Mouse (Mus musculus) bone marrow, adult 2 months (tissue): ENCODE results near the gene Smyd3. TPM values are rescaled to one million over a fixed set of nuclear protein-coding genes. Genes with fewer than 3 reads are reported as not detected.
A peak's percentile ranks its signal among the peaks of the same experiment; 100 is the strongest.
"Not testable (repeated sequence)": the region's sequence is repeated elsewhere in the genome, so short reads cannot be mapped to it uniquely, and the experiment has no call there.

Experiments used
- H3K27ac ChIP-seq: fragments of 200-500 bp; 2 replicates; pipeline ENCODE4 v1.5.1; 2012; ENCODE audit warnings: low read depth, mild to moderate bottlenecking, control low read depth, inconsistent platforms, low read length; ENCODE audit not compliant: control insufficient read depth, poor library complexity, insufficient read depth
- H3K4me1 ChIP-seq: fragments of 200-500 bp; 2 replicates; pipeline ENCODE4 v1.6.1; 2011; ENCODE audit warnings: low read length; ENCODE audit not compliant: control insufficient read depth, insufficient read depth
- H3K4me3 ChIP-seq: fragments of 200-500 bp; replicated peaks from 2 replicates; pipeline ENCODE3; 2011; ENCODE audit warnings: mild to moderate bottlenecking, low read depth, low read length, control low read depth; ENCODE audit not compliant: control insufficient read depth
- CTCF ChIP-seq: fragments of 200-500 bp; IDR thresholded peaks from 2 replicates; pipeline ENCODE4 v1.5.1; 2011; ENCODE audit warnings: low read length, control low read depth; ENCODE audit not compliant: control insufficient read depth, insufficient read depth
- POLR2A ChIP-seq: fragments of 200-500 bp; IDR thresholded peaks from 2 replicates; pipeline ENCODE4 v1.6.1; 2011; ENCODE audit warnings: low read depth, mild to moderate bottlenecking, control low read depth, low read length, borderline replicate concordance; ENCODE audit not compliant: control insufficient read depth
- WGBS: fragments of 180-500 bp; shearing (Covaris S2); methylation state at CpG from one replicate; pipeline ENCODE4 v1.1.7; 2018; 5-methylcytosine and 5-hydroxymethylcytosine counted together
- polyA plus RNA-seq: library from polyadenylated mRNA; stranded (reverse); fragments of >200 nt; gene quantifications from 2 replicates; pipeline ENCODE4 v1.2.4, GENCODE M21; 2011; ENCODE audit warnings: low replicate concordance; ENCODE audit not compliant: missing spikeins, insufficient read depth, insufficient read length

The Smyd3 gene
- polyA plus RNA-seq, 1 experiment, result 20.8 TPM

GRCm38 (mm10) chr1:179546551-179546917 lies 28.7 kb upstream of the Smyd3 start:
- H3K27ac ChIP-seq, result peak overlapping the region; percentile 86
- peaks cover 7% of the 10 kb centered on the region for H3K4me1 ChIP-seq
- TF ChIP-seq CTCF (no peak), POLR2A (no peak)
- WGBS, result under 1% methylated on average over 44 of the region's 44 CpGs
- peak overlapping the region; percentile 89 for H3K4me3 ChIP-seq

DNA sequence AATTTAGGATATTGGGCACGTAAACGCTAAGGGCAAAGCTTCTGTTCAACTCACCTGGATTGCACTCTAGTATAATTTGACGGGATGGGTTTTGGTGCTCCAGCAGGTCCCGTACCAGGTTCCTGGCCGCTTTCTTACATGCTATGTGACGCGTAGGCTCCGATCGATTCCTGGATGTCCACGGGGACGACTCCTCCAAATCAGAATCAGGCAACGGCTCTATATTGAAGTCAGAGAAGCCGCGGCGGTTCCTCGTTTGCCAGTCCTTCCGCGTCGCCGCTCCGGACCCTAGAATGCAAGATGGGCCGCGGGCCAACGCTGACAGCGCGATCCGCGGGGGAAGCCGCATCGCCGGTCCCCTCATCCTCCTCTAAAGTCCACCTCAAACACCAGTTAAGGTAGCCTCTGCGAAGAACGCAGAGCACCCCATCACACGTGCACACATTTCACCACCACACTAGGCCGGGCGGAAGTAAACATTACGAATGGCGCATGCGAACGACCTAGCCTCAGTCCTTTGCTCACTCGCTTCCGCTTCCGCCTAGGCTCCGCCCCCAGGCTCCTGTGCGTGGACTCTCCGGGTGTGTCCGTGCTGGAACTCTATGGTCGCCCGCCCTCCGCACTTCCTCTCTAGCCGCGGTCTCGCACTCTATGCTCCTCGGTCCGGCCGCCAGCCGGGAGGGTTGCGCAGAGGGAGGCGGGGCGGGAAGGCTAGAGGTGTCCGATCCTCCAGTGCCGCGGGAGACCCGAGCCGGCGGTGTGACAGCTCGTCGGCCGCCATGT lies 28.1 kb upstream of the Smyd3 start, which contains the start of the genes Tfb2m and Cnst:
Gene Tfb2m, minus strand, starts transcription at position 500 of the 783 bp plus-strand sequence.
Gene Cnst, plus strand, starts transcription at position 603 of the 783 bp plus-strand sequence.
- H3K4me3 ChIP-seq, result peak within 1 kb of the TSS; percentile 89
- H3K4me1 ChIP-seq, result not testable (repeated sequence)
- peak; percentile 87; the same call in 1 of the 2 replicates for TF ChIP-seq POLR2A
- under 1% methylated on average over 69 of the region's 69 CpGs for WGBS
- peak within 1 kb of the TSS; percentile 86 for H3K27ac ChIP-seq

DNA sequence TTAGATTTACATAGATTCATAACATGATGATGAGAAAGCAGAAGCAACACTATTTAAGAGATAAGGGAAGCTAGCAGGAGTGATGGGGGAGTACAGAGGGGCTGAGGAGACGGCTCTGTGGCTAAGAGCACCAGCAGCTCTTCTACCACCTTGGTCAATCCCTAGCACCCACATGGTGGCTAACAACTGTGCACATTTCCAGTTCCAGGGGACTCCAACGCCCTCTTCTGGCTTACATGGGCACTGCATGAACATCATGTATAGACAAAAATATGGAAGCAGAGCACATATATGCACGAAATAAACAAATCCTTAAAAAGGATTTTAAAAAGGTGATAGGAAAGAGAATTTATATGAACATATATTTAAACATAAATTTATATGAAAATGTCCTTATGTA lies 23.7 kb upstream of the Smyd3 start:
- WGBS, result 56% methylated on average over 3 of the region's 3 CpGs
- Histone ChIP-seq H3K27ac (no peak overlapping the region), H3K4me1 (peaks cover 1% of the 10 kb centered on the region; the same call in 1 of the 2 replicates), H3K4me3 (no peak overlapping the region)
- TF ChIP-seq POLR2A, result no peak
- TF ChIP-seq CTCF, result no peak

GRCm38 (mm10) chr1:179539887-179540286 lies 22.0 kb upstream of the Smyd3 start:
- no peaks in the 10 kb centered on the region for H3K4me1 ChIP-seq
- no peak for TF ChIP-seq POLR2A
- no peak for TF ChIP-seq CTCF
- H3K27ac ChIP-seq, result no peak overlapping the region
- 89% methylated on average over 3 of the region's 3 CpGs for WGBS
- no peak overlapping the region for H3K4me3 ChIP-seq

- 88% methylated on average over 3 of the region's 3 CpGs for WGBS
- no peak overlapping the region for H3K27ac ChIP-seq
- no peak for TF ChIP-seq POLR2A
- TF ChIP-seq CTCF, result no peak
- no peaks in the 10 kb centered on the region for H3K4me1 ChIP-seq
- H3K4me3 ChIP-seq, result no peak overlapping the region
These were observed 21.2 kb upstream of the Smyd3 start for GRCm38 (mm10) chr1:179539054-179539453.

DNA sequence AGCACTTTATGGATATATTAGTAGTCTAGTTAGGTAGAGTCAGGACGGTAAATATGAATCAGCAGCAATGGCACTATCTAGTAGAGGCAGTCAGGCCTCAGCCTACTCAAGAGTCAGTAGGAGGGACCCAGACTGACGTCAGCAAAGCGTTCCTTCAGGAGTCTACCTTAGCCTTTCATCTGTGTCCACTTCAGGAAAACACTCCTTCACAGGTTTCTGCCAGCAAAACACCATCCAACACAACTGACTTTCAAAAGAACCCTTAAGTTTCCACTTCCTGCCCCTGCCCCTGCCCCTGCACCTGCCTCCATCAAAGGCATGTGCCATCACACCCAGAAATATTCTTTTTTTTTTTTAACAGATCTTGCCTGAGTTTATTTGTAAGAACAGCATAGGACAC lies 2.1 kb upstream of the Smyd3 start:
- H3K27ac ChIP-seq, result no peak overlapping the region
- 85% methylated on average over 3 of the region's 3 CpGs for WGBS
- no peaks in the 10 kb centered on the region; the same call in 1 of the 2 replicates for H3K4me1 ChIP-seq
- no peak overlapping the region for H3K4me3 ChIP-seq
- TF ChIP-seq CTCF, result no peak

DNA sequence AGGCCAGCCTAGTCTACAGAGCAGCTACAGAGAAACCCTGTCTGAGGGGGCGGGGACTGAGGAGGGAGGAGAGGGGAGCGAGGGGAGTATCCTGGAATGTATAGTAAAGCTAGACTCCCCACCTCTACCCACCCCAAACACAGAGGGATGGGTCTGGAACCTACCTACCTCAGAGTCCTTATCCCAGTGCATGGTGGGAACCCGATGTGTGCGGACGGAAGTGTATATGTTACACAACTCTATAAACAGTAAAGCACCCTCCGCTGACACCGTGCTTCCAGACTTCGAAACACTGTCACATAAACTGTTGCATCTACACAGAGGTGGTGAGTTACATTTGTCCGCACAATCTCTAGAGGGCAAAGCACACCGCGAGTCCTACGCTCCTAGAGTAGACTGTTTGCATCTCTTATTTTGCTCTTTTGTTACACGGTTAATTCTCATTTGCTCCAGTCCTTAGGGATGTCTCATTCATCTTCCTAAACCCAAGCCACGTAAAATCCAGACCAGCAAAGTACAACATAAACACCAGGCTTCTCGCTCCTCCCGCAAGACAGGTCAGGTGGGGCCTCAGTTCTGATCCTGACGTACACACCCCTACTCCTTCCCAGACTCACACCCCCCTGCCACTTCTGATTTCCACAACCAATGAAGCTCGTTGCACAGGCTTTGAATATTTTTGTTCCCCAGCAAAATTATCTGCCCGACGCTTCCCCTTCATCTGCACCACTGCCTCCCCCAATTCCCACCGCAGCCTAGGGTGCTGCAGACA lies 714 bp downstream of the Smyd3 start:
- TF ChIP-seq CTCF, result no peak
- TF ChIP-seq POLR2A, result no peak
- H3K4me1 ChIP-seq, result no peaks in the 10 kb centered on the region; the same call in 1 of the 2 replicates
- under 1% methylated on average over 21 of the region's 21 CpGs for WGBS
- peak overlapping the region; percentile 93 for H3K4me3 ChIP-seq
- peak overlapping the region; percentile 14; the same call in 1 of the 2 replicates for H3K27ac ChIP-seq

DNA sequence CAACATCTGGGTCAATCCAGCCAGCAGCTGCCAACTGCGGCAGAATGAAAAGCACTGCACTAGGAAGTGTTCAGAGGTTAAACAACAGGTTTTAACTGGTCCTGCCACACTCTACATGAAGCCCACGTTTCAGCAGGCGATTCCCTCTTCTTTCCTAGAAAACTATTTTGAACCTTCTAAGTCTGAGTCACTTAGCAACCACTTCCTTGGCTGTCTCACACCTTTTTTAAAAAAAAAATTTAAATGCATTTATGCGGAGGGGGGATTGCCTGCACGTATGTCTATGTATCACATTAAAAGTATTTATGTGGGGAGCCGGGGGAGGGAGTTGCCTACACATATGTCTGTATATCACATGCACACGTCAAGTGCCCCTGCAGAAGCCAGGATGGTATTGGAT lies 5.9 kb downstream of the Smyd3 start:
- H3K27ac ChIP-seq, result no peak overlapping the region; the same call in 1 of the 2 replicates
- 54% methylated on average over 7 of the region's 7 CpGs for WGBS
- no peaks in the 10 kb centered on the region for H3K4me1 ChIP-seq
- TF ChIP-seq CTCF, result no peak
- no peak for TF ChIP-seq POLR2A
- H3K4me3 ChIP-seq, result no peak overlapping the region
